Mouse (Mus musculus) embryonic facial prominence, embryonic 12.5 days (tissue): ENCODE data around the gene Phf24. TPM values are rescaled to one million over a fixed set of nuclear protein-coding genes. Genes with fewer than 3 reads are reported as not detected.
A peak's percentile ranks its signal among the peaks of the same experiment; 100 is the strongest.

Experiments
- ATAC-seq: fragments of 200-750 bp; cut with Nextera tagmentation; 2 replicates; pipeline ENCODE4 v1.8.0; 2017; ENCODE audit not compliant: insufficient number of reproducible peaks, insufficient read depth, low FRiP score, low TSS enrichment
- H3K27ac ChIP-seq: fragments of 300-500 bp; sonication (generic); 2 replicates; pipeline ENCODE4 v1.5.1; 2016; ENCODE audit warnings: mild to moderate bottlenecking
- H3K27me3 ChIP-seq: fragments of 300-500 bp; sonication (generic); 2 replicates; pipeline ENCODE4 v1.6.1; 2016; ENCODE audit warnings: mild to moderate bottlenecking, moderate library complexity
- H3K36me3 ChIP-seq: fragments of 300-500 bp; sonication (generic); 2 replicates; pipeline ENCODE4 v1.6.1; 2016; ENCODE audit warnings: mild to moderate bottlenecking
- H3K4me1 ChIP-seq: fragments of 300-500 bp; sonication (generic); 2 replicates; pipeline ENCODE4 v1.6.1; 2016
- H3K4me2 ChIP-seq: fragments of 300-500 bp; sonication (generic); replicated peaks from 2 replicates; pipeline ENCODE4 v1.6.1; 2016; ENCODE audit warnings: mild to moderate bottlenecking, moderate library complexity
- H3K4me3 ChIP-seq: fragments of 300-500 bp; sonication (generic); 2 replicates; pipeline ENCODE4 v1.5.1; 2016; ENCODE audit warnings: mild to moderate bottlenecking
- H3K9ac ChIP-seq: fragments of 300-500 bp; sonication (generic); 2 replicates; pipeline ENCODE4 v1.6.1; 2016; ENCODE audit warnings: mild to moderate bottlenecking, moderate library complexity
- H3K9me3 ChIP-seq: fragments of 300-500 bp; sonication (generic); 2 replicates; pipeline ENCODE4 v1.6.1; 2016; ENCODE audit warnings: mild to moderate bottlenecking, moderate library complexity
- whole genome bisulfite sequencing: fragments of 180-500 bp; shearing (Covaris S2); methylation state at CpG from one replicate; pipeline ENCODE4 v1.1.7; 2016; 5-methylcytosine and 5-hydroxymethylcytosine counted together
- polyA plus RNA-seq: library from polyadenylated mRNA; unstranded; fragments of >200 nt; fragmentation: Nextera tagmentation; extraction: Ambion mirVana; gene quantifications from 2 replicates; pipeline ENCODE4 v1.2.1, GENCODE M21; 2016

Gene Phf24
- polyA plus RNA-seq, 1 experiment from 2014 or later: 2.5 TPM

DNA sequence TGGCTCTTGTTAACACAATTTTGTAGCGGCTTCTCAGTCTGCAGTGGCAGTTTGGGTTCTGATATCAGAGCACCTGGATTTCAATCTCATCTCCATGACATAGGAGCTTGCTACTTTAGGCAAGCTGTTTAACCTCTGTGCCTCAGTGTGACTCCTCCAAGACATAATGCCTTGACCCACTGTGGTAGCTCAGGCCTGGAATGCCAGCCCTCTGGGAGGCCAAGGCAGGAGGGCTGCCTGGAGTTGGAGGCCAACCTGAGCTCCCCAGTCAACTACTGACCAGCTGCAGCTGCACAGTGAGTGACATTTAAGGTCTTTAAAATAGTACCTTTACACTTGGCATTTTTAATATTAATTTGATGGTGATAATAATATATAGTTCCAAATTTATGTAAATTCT is 494 bp upstream of the Phf24 start:
- Histone ChIP-seq H3K4me2 (no peak overlapping the region), H3K9ac (no peak overlapping the region), H3K9me3 (no peaks in the 10 kb centered on the region; the same call in 1 of the 2 replicates), H3K27ac (no peak overlapping the region), H3K4me1 (no peaks in the 10 kb centered on the region), H3K36me3 (no peaks in the 10 kb centered on the region), H3K27me3 (peaks cover 54% of the 10 kb centered on the region), H3K4me3 (no peak overlapping the region)
- WGBS: 71% methylated on average over 1 of the region's 1 CpGs
- ATAC-seq: no peak

DNA sequence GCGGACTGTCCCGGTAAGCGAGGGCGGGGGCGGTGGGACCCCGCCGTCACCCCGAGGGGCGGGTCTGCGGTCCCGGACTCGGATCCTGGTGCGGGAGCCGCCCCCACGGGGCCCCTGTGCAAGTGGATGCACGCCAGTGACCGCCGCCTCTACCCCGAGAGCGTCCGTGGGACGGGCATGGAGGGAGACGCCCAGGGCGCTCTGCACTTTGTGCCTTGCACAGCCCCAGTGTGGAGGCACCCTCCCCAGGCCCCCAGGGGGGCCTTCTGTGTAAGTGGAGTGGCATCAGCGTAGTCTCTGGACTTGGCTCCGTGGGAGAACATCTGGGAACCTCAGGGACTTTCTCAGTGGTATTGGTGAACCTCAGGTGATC is 928 bp downstream of the Phf24 start:
- 4% methylated on average over 26 of the region's 26 CpGs for WGBS
- ATAC-seq: peak; percentile 52; the same call in 1 of the 2 replicates
- Histone ChIP-seq H3K36me3 (no peaks in the 10 kb centered on the region), H3K4me2 (peak overlapping the region; percentile 88), H3K4me1 (no peaks in the 10 kb centered on the region), H3K9ac (peak overlapping the region; percentile 76), H3K27me3 (peaks cover 50% of the 10 kb centered on the region), H3K9me3 (no peaks in the 10 kb centered on the region; the same call in 1 of the 2 replicates), H3K27ac (no peak overlapping the region), H3K4me3 (peak overlapping the region; percentile 55)

DNA sequence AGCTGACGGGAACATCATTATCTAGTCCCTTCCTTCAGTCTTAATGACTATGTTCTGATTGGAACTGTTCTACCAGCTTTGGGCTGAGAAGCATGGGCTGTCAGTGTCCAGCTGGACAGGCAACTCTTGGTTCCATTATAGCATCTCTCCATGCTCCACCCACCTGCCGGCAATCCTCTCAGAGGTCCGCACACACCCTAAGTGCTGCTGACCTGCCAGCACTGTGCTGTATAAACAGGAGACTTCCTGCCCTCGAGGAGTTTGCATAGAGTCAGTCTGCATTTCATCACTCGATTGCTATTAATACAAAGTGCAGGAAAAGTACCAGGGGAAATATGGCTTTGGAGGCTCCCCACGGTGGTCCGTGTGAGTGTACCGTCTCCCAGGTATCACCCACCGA is 4.3 kb downstream of the Phf24 start:
- no peak for ATAC-seq
- Histone ChIP-seq H3K27me3 (peaks cover 38% of the 10 kb centered on the region), H3K9me3 (no peaks in the 10 kb centered on the region; the same call in 1 of the 2 replicates), H3K4me3 (no peak overlapping the region), H3K9ac (no peak overlapping the region), H3K27ac (no peak overlapping the region), H3K4me1 (no peaks in the 10 kb centered on the region), H3K4me2 (no peak overlapping the region), H3K36me3 (no peaks in the 10 kb centered on the region)
- 71% methylated on average over 9 of the region's 9 CpGs for WGBS

DNA sequence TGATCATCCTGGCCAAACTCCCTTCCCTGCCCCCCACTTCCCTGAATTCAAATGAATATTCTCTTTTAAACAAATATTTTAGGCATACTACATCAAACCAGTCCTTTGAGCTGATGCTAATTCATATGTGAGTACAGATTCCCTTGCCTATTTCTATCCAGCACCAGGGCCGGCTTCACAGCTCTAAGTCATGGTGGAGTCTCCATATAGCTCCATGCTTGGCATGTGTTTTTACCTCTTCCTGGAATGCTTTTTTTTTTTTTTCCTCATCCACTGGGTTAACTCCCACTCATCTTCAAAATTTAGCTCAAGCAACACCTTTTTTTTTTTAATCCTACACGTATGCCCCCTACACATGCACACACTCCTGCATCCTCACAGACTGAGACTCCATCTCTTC is 5.1 kb downstream of the Phf24 start:
- no peaks in the 10 kb centered on the region for H3K4me1 ChIP-seq
- no peaks in the 10 kb centered on the region; the same call in 1 of the 2 replicates for H3K9me3 ChIP-seq
- no peak overlapping the region for H3K9ac ChIP-seq
- 90% methylated on average over 2 of the region's 2 CpGs for WGBS
- H3K36me3 ChIP-seq: no peaks in the 10 kb centered on the region
- no peak overlapping the region for H3K27ac ChIP-seq
- ATAC-seq: no peak
- no peak overlapping the region for H3K4me2 ChIP-seq
- H3K27me3 ChIP-seq: peaks cover 30% of the 10 kb centered on the region
- no peak overlapping the region for H3K4me3 ChIP-seq

DNA sequence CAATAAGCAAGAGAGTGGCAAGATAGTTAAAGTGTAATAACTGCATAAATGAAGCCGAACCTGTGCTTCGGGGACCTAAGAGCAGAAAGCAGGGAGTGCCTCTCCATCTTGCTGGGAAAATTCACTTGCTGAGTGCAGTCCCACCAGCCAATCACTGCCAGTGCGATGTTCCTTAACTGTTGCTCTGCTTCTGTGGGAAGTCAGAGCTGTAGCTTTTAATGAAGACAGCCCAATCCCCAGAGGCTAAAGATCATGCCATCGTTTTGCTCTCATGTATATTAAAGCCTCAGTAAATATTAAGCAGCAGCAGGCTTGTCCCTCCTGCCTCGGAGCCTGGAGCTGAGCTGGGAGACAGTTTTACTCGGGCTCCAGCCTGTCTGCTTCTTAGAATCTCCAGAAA is 5.6 kb downstream of the Phf24 start:
- 72% methylated on average over 6 of the region's 6 CpGs for WGBS
- H3K4me1 ChIP-seq: no peaks in the 10 kb centered on the region
- ATAC-seq: no peak

DNA sequence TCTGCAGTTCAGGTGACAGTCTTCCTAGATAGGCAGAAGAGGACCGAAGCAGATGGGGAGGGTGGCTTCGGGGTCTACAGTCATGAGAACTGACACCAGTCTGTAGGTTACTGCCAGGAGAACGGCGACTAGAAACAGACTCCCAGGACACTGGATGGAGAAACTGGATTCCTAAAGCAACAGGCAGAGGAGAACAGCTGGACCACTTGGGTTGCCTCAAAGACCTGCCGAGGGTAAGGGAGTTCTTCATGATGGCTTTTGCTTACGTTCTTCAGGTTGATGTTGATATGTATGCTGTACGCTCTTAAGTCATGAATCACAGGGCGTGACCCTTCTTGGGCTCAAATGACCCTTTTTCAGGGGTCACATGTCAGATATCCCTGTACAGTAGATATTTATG is 6.0 kb downstream of the Phf24 start:
- no peak overlapping the region for H3K9ac ChIP-seq
- no peak overlapping the region for H3K4me3 ChIP-seq
- no peaks in the 10 kb centered on the region; the same call in 1 of the 2 replicates for H3K9me3 ChIP-seq
- ATAC-seq: no peak
- H3K36me3 ChIP-seq: no peaks in the 10 kb centered on the region
- H3K27ac ChIP-seq: no peak overlapping the region
- H3K27me3 ChIP-seq: peaks cover 22% of the 10 kb centered on the region
- H3K4me2 ChIP-seq: no peak overlapping the region
- H3K4me1 ChIP-seq: no peaks in the 10 kb centered on the region
- WGBS: 83% methylated on average over 8 of the region's 8 CpGs

More for the DNA sequence above, 5.6 kb downstream of the Phf24 start:
- no peaks in the 10 kb centered on the region for H3K36me3 ChIP-seq
- H3K4me2 ChIP-seq: no peak overlapping the region
- H3K9ac ChIP-seq: no peak overlapping the region
- peaks cover 26% of the 10 kb centered on the region for H3K27me3 ChIP-seq
- H3K9me3 ChIP-seq: no peaks in the 10 kb centered on the region; the same call in 1 of the 2 replicates
- no peak overlapping the region for H3K4me3 ChIP-seq
- no peak overlapping the region for H3K27ac ChIP-seq

DNA sequence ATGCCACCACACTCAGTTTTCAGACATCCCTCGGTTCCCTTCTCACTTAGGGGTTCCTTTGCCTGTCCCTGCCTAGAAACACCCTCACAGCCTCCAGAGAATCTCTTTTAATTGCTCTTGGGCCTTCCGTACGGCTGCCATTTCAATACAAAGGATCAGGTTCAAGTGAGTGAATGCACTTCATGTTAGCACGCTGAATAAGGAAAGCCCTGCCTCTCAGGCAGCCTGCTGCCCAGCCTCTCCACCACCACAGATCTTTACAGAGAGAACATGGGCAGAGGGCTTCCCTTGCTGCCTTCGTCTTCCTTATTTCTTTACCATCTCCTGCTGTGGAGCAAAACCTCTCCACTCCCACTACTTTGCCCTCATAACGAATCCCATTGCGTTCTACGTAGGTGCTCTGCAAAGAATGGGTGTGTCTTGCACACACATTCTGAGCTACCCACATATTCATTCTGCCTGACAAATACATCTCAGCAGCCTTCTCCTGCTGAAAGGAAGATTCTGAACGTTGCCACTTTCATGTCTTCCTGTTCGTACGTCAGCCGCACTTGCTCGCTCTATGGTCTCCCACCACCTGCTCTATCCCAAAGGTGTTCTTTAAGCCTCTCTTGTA is 7.7 kb downstream of the Phf24 start:
- H3K27ac ChIP-seq: no peak overlapping the region
- no peak overlapping the region for H3K9ac ChIP-seq
- no peaks in the 10 kb centered on the region for H3K9me3 ChIP-seq
- H3K36me3 ChIP-seq: no peaks in the 10 kb centered on the region
- H3K27me3 ChIP-seq: peaks cover 6% of the 10 kb centered on the region; the same call in 1 of the 2 replicates
- H3K4me2 ChIP-seq: no peak overlapping the region
- WGBS: 72% methylated on average over 13 of the region's 13 CpGs
- ATAC-seq: no peak
- H3K4me3 ChIP-seq: no peak overlapping the region
- no peaks in the 10 kb centered on the region for H3K4me1 ChIP-seq

DNA sequence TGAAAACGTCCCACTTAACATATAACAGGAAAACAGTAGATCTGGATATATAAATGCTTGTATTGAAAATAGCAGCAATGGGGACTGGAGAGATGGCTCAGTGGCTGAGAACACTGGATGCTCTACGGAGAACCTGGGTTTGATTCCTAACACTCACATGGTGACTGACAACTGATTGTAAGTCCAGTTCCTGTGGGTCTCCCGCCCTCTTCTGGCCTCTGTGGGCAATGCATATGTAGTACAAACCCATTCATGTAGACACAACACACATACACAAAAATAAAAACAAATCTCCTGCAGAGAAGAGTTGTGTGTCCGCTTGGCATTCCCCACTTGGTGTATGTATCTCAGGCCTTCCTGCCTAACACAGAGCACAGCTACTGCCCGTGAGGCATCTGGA is 11.7 kb downstream of the Phf24 start:
- H3K36me3 ChIP-seq: no peaks in the 10 kb centered on the region
- ATAC-seq: no peak
- 81% methylated on average over 5 of the region's 5 CpGs for WGBS
- no peak overlapping the region for H3K27ac ChIP-seq
- no peaks in the 10 kb centered on the region for H3K9me3 ChIP-seq
- H3K4me3 ChIP-seq: no peak overlapping the region
- peaks cover 6% of the 10 kb centered on the region; the same call in 1 of the 2 replicates for H3K27me3 ChIP-seq
- no peak overlapping the region for H3K4me2 ChIP-seq
- no peaks in the 10 kb centered on the region for H3K4me1 ChIP-seq
- no peak overlapping the region for H3K9ac ChIP-seq

DNA sequence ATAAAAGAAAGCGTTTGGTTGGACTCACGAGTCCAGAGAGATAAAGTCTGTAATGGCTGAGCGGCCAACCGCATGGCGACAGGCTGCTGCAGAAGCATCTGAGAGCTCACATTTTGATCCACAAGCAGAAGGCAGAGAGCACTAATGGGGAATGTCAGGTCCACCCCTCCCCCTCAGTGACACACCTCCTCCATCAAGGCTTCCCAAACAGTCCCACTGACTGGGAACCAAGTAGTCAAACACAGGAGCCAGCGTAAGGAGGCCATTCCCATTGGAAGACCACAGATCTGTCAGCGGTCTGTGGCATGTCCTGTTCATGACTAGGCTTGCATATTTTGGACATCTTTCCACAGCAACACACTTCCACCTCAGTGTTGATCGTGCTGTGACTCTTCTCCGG is 12.5 kb downstream of the Phf24 start:
- WGBS: 93% methylated on average over 9 of the region's 9 CpGs
- Histone ChIP-seq H3K9me3 (no peaks in the 10 kb centered on the region), H3K4me3 (no peak overlapping the region), H3K27me3 (peaks cover 7% of the 10 kb centered on the region), H3K4me2 (no peak overlapping the region), H3K36me3 (no peaks in the 10 kb centered on the region), H3K9ac (no peak overlapping the region), H3K4me1 (peaks cover 7% of the 10 kb centered on the region; the same call in 1 of the 2 replicates), H3K27ac (no peak overlapping the region)
- ATAC-seq: no peak

DNA sequence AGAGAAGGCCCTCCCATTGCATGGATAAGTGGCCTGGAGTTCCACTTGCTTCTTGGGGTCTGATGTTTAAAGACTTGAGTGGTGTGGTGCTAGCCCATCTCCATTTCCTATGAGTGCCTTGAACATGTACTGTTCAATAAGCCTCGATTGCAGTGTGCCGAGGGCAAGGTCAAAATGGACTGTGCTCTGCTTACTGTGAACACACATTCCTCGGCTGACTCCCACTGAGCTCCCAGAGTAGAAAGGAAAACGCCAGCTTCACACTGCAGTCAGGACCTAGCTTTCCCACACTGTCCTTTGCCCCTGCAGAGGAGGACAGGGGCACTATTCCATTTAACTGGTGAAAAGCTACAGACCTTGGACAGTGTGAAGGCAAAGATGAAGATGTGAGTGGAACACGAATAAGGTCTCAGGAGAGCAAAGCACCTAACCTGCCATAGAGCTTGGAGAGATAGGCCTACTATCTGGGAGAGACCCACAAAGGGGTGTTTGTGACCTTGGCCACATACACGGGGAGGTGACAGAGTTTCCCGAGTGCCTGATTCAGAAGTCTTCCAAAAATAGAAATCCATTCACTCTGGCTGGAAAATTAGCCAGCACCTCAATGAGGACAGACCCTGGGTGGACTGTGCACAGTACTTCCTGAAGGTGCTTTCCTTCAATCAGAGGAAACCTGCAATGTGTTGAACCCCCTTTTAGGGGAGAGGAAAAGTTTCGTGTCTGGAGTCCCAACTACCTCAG is 15.9 kb downstream of the Phf24 start:
- Histone ChIP-seq H3K4me3 (no peak overlapping the region), H3K4me2 (no peak overlapping the region), H3K4me1 (peaks cover 7% of the 10 kb centered on the region; the same call in 1 of the 2 replicates), H3K9ac (no peak overlapping the region), H3K9me3 (no peaks in the 10 kb centered on the region), H3K27me3 (peaks cover 27% of the 10 kb centered on the region), H3K27ac (no peak overlapping the region), H3K36me3 (no peaks in the 10 kb centered on the region)
- 69% methylated on average over 8 of the region's 8 CpGs for WGBS
- ATAC-seq: no peak

DNA sequence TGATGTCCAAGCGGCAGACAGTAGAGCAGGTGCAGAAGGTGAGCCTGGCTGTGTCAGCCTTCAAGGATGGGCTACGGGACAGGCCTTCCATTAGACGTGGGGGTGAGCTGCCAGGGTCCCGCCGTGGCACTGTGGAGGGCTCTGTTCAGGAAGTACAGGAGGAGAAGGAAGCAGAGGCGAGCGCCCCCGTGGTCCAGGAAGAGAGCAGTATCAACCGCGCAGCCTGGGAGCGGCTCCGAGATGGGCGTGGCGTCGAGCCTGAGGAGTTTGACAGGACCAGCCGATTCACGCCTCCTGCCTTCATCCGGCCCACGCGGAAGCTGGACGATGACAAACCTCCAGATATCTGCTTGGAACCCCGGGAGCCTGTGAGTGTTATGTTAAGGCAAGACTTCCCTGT is 17.2 kb downstream of the Phf24 start:
- no peak overlapping the region for H3K9ac ChIP-seq
- WGBS: 4% methylated on average over 22 of the region's 22 CpGs
- peak overlapping the region; percentile 0; the same call in 1 of the 2 replicates for H3K4me3 ChIP-seq
- ATAC-seq: no peak
- no peaks in the 10 kb centered on the region for H3K36me3 ChIP-seq
- no peaks in the 10 kb centered on the region for H3K9me3 ChIP-seq
- peaks cover 39% of the 10 kb centered on the region for H3K27me3 ChIP-seq
- peak overlapping the region; percentile 33 for H3K4me2 ChIP-seq
- no peak overlapping the region for H3K27ac ChIP-seq
- H3K4me1 ChIP-seq: peaks cover 7% of the 10 kb centered on the region; the same call in 1 of the 2 replicates

DNA sequence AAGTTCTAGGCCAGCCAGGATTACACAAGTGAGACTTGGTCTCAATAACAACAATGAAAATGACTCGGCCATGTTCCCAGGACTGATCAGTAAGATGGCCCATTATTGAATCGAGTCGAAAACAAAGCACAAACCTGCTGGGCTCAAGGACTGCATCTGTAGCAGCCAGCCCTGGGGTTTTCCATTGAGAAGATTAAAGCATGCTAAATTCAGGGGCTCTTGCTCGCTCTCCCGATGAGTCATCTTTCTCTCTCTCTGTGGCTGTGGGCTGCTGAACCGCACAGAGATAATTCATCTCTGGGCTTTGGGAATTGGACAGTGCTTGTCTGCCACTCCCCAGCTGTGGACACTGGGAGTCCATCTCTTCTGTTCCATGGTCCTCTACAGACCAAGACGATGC is 24.9 kb downstream of the Phf24 start:
- ATAC-seq: no peak
- H3K4me3 ChIP-seq: no peak overlapping the region
- H3K4me1 ChIP-seq: peaks cover under 1% of the 10 kb centered on the region; the same call in 1 of the 2 replicates
- peaks cover 16% of the 10 kb centered on the region for H3K27me3 ChIP-seq
- 80% methylated on average over 7 of the region's 7 CpGs for WGBS
- no peak overlapping the region for H3K27ac ChIP-seq
- H3K9me3 ChIP-seq: no peaks in the 10 kb centered on the region
- no peaks in the 10 kb centered on the region for H3K36me3 ChIP-seq
- H3K4me2 ChIP-seq: no peak overlapping the region
- no peak overlapping the region for H3K9ac ChIP-seq
